Mouse (Mus musculus) myocyte (in vitro differentiated cells): ENCODE measurements at regions not wholly inside any gene's neighbourhood (a gene's known extent, or its start where the extent isn't known, plus 50 kb on each side); places are given as distances from the start of the nearest gene placed in this dataset.

Experiments used
- H3K27me3 ChIP-seq: one replicate; pipeline ENCODE4 v1.6.1; 2011; ENCODE audit not compliant: control insufficient read depth, insufficient read depth, insufficient read length
- H3K36me3 ChIP-seq: one replicate; pipeline ENCODE4 v1.6.1; 2011; ENCODE audit not compliant: control insufficient read depth, insufficient read depth
- H3K4me2 ChIP-seq: one replicate; pipeline ENCODE4 v1.6.1; 2011; ENCODE audit warnings: low read depth, control low read depth
- H3K4me3 ChIP-seq: one replicate; pipeline ENCODE4 v1.5.1; 2011; ENCODE audit warnings: mild to moderate bottlenecking, control low read depth, moderate library complexity
- H3K79me2 ChIP-seq: one replicate; pipeline ENCODE4 v1.6.1; 2011; ENCODE audit not compliant: control insufficient read depth, insufficient read depth
- H3ac ChIP-seq: one replicate; pipeline ENCODE4 v1.6.1; 2011; ENCODE audit not compliant: control insufficient read depth, insufficient read length
- CEBPB ChIP-seq: IDR thresholded peaks from 2 replicates; pipeline ENCODE4 v1.6.1; 2011; ENCODE audit warnings: mild to moderate bottlenecking, moderate library complexity; ENCODE audit not compliant: poor library complexity, insufficient read depth, severe bottlenecking
- E2F4 ChIP-seq: IDR thresholded peaks from one replicate; pipeline ENCODE4 v1.6.1; 2011; ENCODE audit warnings: mild to moderate bottlenecking, control low read depth, moderate library complexity; ENCODE audit not compliant: insufficient read depth
- MAX ChIP-seq: IDR thresholded peaks from one replicate; pipeline ENCODE4 v1.6.1; 2011; ENCODE audit warnings: low read depth, mild to moderate bottlenecking, control low read depth
- MYOD1 ChIP-seq, 3 experiments: IDR thresholded peaks; one replicate each; pipeline ENCODE4 v1.6.1; 2011; ENCODE audit warnings: control low read depth in 2 of 3, low read depth in 2 of 3, mild to moderate bottlenecking in 2 of 3, moderate library complexity in 1 of 3; ENCODE audit not compliant: insufficient read length in 2 of 3, control insufficient read depth in 1 of 3
- MYOG ChIP-seq, 3 experiments: IDR thresholded peaks; one replicate each; pipeline ENCODE4 v1.6.1; 2011; ENCODE audit warnings: control low read depth in 2 of 3, low read depth in 2 of 3, mild to moderate bottlenecking in 2 of 3; ENCODE audit not compliant: insufficient read length in 2 of 3, control insufficient read depth in 1 of 3, insufficient read depth in 1 of 3
- POLR2A ChIP-seq: IDR thresholded peaks from one replicate; pipeline ENCODE4 v1.6.1; 2011; ENCODE audit warnings: low read depth, mild to moderate bottlenecking, control low read depth, moderate library complexity; ENCODE audit not compliant: insufficient read length
- POLR2AphosphoS2 ChIP-seq: IDR thresholded peaks from one replicate; pipeline ENCODE4 v1.6.1; 2011; ENCODE audit warnings: low read depth, control low read depth; ENCODE audit not compliant: insufficient read length
- REST ChIP-seq: IDR thresholded peaks from one replicate; pipeline ENCODE4 v1.6.1; 2011; ENCODE audit warnings: mild to moderate bottlenecking, control low read depth, moderate library complexity; ENCODE audit not compliant: insufficient read depth, insufficient read length
- SRF ChIP-seq: IDR thresholded peaks from one replicate; pipeline ENCODE4 v1.6.1; 2011; ENCODE audit warnings: low read depth; ENCODE audit not compliant: control insufficient read depth, insufficient read length
- TCF12 ChIP-seq: IDR thresholded peaks from one replicate; pipeline ENCODE4 v1.6.1; 2011; ENCODE audit warnings: mild to moderate bottlenecking, control low read depth; ENCODE audit not compliant: poor library complexity, insufficient read depth, severe bottlenecking
- TCF3 ChIP-seq: IDR thresholded peaks from one replicate; pipeline ENCODE4 v1.6.1; 2011; ENCODE audit warnings: low read depth, control low read depth; ENCODE audit not compliant: insufficient read length
- USF1 ChIP-seq: IDR thresholded peaks from one replicate; pipeline ENCODE4 v1.6.1; 2011; ENCODE audit warnings: low read depth, mild to moderate bottlenecking, control low read depth, moderate library complexity

DNA sequence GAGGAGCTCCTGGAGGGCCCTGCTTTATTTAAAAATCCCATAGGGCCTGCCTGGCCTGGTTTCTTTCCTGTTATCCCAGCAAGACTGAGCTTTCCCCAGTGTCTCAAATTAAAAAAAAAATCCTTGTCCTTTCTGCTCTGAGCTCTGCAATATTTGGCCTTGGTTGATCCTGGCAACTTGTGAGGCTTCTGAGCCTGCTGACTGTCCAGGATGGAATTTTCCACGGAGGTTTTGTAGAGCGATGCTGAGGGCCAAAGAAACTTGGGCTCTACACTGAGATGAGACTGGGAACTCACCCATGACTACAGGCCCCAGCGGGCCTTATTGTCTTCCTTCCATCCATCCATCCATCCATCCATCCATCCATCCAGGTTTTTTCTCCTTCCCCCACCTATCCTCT is 259.8 kb downstream of the Dhx35 start:
- H3K27me3 ChIP-seq, result no peaks in the 10 kb centered on the region
- TF ChIP-seq REST (no peak), USF1 (no peak), CEBPB (no peak), MYOG (IDR thresholded peaks at IDR 0.05; ENCODE audit: control insufficient read depth in 1 of 3, insufficient read depth in 1 of 3, insufficient read length in 2 of 3, low read depth in 2 of 3) (no peak), E2F4 (no peak), POLR2AphosphoS2 (no peak)
- H3ac ChIP-seq, result no peak overlapping the region
- no peak overlapping the region for H3K4me2 ChIP-seq
- H3K79me2 ChIP-seq, result no peaks in the 10 kb centered on the region
- H3K36me3 ChIP-seq, result no peaks in the 10 kb centered on the region
- H3K4me3 ChIP-seq, result no peak overlapping the region

DNA sequence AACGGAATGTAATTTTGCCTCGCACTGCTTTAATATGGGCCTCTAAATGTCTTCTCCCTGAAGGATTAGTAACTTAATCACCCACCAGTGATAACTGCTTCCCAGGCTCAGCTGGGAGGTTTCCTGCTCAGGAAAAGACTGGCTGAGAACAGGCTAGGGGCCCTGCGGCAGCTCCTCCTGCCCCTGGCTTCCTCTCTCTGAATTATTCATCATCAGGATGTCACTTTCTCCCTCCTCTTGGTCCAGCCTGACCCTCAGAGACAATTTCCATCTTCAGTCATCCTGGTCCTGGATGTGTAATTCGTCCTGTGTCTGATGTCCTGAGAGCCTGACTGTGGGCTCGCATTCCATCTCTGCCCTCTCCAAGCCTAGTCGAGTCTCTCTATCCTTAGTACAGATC is 261.2 kb downstream of the Dhx35 start:
- Histone ChIP-seq H3ac (no peak overlapping the region), H3K27me3 (no peaks in the 10 kb centered on the region), H3K36me3 (no peaks in the 10 kb centered on the region), H3K4me2 (no peak overlapping the region), H3K4me3 (no peak overlapping the region), H3K79me2 (no peaks in the 10 kb centered on the region)
- TF ChIP-seq MYOG (IDR thresholded peaks at IDR 0.05; ENCODE audit: control insufficient read depth in 1 of 3, insufficient read depth in 1 of 3, insufficient read length in 2 of 3, low read depth in 2 of 3) (no peak), TCF12 (no peak), POLR2AphosphoS2 (no peak), CEBPB (no peak), REST (no peak), SRF (no peak), TCF3 (no peak), E2F4 (no peak), MYOD1 (IDR thresholded peaks at IDR 0.05; ENCODE audit: control insufficient read depth in 1 of 3, insufficient read length in 2 of 3, low read depth in 2 of 3) (no peak), POLR2A (no peak), MAX (no peak), USF1 (no peak)

DNA sequence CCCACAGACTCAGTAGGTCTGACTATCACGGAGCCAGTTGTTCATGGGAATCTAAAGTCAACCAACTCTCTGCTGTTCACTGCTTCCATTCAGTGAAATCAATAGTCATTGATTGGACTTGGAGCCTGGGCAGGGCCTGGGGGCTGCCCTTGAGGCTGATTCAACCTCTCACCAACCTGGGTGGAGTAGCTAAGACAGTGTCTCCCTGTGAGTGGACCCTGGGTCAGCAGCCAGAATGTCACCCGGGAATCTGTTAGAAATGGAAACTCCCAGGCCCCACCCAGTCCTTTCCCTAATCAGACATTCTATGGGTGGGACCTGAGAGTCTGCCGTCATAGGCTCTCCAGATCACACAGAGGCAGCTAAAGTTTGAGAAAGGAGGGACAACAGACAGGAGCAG is 262.4 kb downstream of the Dhx35 start:
- Histone ChIP-seq H3K36me3 (no peaks in the 10 kb centered on the region), H3K4me3 (no peak overlapping the region), H3K27me3 (no peaks in the 10 kb centered on the region), H3ac (no peak overlapping the region), H3K79me2 (no peaks in the 10 kb centered on the region), H3K4me2 (no peak overlapping the region)
- no peak for TF ChIP-seq E2F4
- TF ChIP-seq POLR2A, result no peak
- TF ChIP-seq USF1, result no peak
- TF ChIP-seq MYOG (IDR thresholded peaks at IDR 0.05; ENCODE audit: control insufficient read depth in 1 of 3, insufficient read depth in 1 of 3, insufficient read length in 2 of 3, low read depth in 2 of 3), result no peak
- no peak for TF ChIP-seq MYOD1 (IDR thresholded peaks at IDR 0.05; ENCODE audit: control insufficient read depth in 1 of 3, insufficient read length in 2 of 3, low read depth in 2 of 3)
- no peak for TF ChIP-seq CEBPB
- no peak for TF ChIP-seq TCF12

DNA sequence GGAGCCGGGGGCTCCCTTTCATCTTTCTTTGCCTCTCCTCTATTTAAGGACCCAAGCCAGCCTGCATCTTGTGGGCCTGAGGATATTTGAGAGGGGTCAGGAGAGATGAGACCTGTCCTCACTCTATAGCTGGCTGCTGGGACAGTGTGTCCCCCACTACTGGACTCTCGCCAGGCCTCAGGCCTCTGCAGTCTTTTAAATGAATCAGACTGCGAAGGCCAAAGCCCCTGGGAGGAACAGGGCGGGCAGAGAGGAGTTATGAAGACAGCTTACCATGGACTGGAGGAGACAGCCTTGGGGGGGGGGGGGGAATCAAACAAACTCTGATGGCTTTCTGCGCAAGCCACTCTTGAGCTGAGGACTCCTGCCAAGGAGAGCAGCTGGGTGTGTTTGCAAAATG is 262.9 kb downstream of the Dhx35 start:
- TF ChIP-seq E2F4, result no peak
- TF ChIP-seq MYOD1 (IDR thresholded peaks at IDR 0.05; ENCODE audit: control insufficient read depth in 1 of 3, insufficient read length in 2 of 3, low read depth in 2 of 3), result no peak
- TF ChIP-seq TCF3, result no peak
- no peak for TF ChIP-seq SRF
- no peak for TF ChIP-seq POLR2A
- TF ChIP-seq CEBPB, result no peak
- TF ChIP-seq USF1, result no peak
- no peak for TF ChIP-seq REST
- no peak for TF ChIP-seq TCF12
- TF ChIP-seq MAX, result no peak
- no peak for TF ChIP-seq MYOG (IDR thresholded peaks at IDR 0.05; ENCODE audit: control insufficient read depth in 1 of 3, insufficient read depth in 1 of 3, insufficient read length in 2 of 3, low read depth in 2 of 3)
- no peak for TF ChIP-seq POLR2AphosphoS2
- Histone ChIP-seq H3K4me2 (no peak overlapping the region), H3K79me2 (no peaks in the 10 kb centered on the region), H3K4me3 (no peak overlapping the region), H3K27me3 (no peaks in the 10 kb centered on the region), H3ac (no peak overlapping the region), H3K36me3 (no peaks in the 10 kb centered on the region)

DNA sequence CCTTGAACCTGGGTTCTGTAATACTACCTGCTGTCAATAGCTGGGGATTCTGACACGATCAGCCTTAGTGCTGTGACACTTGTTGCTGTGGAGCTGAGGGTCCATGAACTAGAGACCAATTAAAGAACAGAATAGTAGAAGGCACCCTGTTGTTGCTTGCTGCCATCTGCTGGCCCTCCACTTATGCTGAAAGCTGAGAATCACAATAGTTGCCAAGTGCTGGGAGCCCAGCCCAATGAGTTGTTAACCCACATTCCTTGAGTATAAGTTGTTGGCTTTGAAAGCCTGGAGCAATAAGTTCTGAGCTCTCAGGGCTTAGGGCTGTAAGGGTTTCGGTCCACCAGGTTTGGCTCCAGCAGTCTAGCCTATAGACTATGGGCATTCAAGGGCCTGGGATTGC is 267.7 kb downstream of the Dhx35 start:
- H3K79me2 ChIP-seq, result no peaks in the 10 kb centered on the region
- no peak overlapping the region for H3K4me2 ChIP-seq
- no peak overlapping the region for H3ac ChIP-seq
- no peak overlapping the region for H3K4me3 ChIP-seq
- no peaks in the 10 kb centered on the region for H3K36me3 ChIP-seq
- no peaks in the 10 kb centered on the region for H3K27me3 ChIP-seq
- TF ChIP-seq USF1 (no peak), MAX (no peak), TCF3 (no peak), SRF (no peak), POLR2A (no peak), MYOG (IDR thresholded peaks at IDR 0.05; ENCODE audit: control insufficient read depth in 1 of 3, insufficient read depth in 1 of 3, insufficient read length in 2 of 3, low read depth in 2 of 3) (no peak), REST (no peak)
